Mouse (Mus musculus) E14TG2a.4 (cell line): Measurements from ENCODE around the gene Depdc5.
A peak's percentile ranks its signal among the peaks of the same experiment; 100 is the strongest.

ENCODE experiments used
- CTCF ChIP-seq: conservative IDR thresholded peaks from 2 replicates; pipeline ENCODE4 v1.5.1; 2014; ENCODE audit warnings: low read length
- NANOG ChIP-seq: IDR thresholded peaks from 2 replicates; pipeline ENCODE4 v1.6.1; 2014; ENCODE audit warnings: borderline replicate concordance, low read length, mixed read lengths
- POU5F1 ChIP-seq: IDR thresholded peaks from 2 replicates; pipeline ENCODE4 v1.6.1; 2014; ENCODE audit warnings: low read length, borderline replicate concordance

GRCm38 (mm10) chr5:32840029-32840428 is 23.5 kb upstream of the Depdc5 start:
- peak; percentile 48 for TF ChIP-seq CTCF
- TF ChIP-seq POU5F1, result no peak
- no peak for TF ChIP-seq NANOG
